Mouse (Mus musculus) hindbrain, embryonic 15.5 days (tissue): ENCODE data around the gene Tlr2. TPM values are rescaled to one million over a fixed set of nuclear protein-coding genes. Genes with fewer than 3 reads are reported as not detected.

Source experiments
- ATAC-seq: fragments of 200-750 bp; cut with Nextera tagmentation; 2 replicates; pipeline ENCODE4 v1.8.0; 2017; ENCODE audit warnings: low read depth, moderate number of reproducible peaks, moderate TSS enrichment; ENCODE audit not compliant: low FRiP score
- H3K27ac ChIP-seq: fragments of 300-500 bp; sonication (generic); replicated peaks from 2 replicates; pipeline ENCODE4 v1.5.1; 2015; ENCODE audit warnings: mild to moderate bottlenecking, inconsistent platforms
- H3K27me3 ChIP-seq: fragments of 300-500 bp; sonication (generic); 2 replicates; pipeline ENCODE4 v1.6.1; 2015; ENCODE audit warnings: control low read depth, inconsistent platforms
- H3K36me3 ChIP-seq: fragments of 300-500 bp; sonication (generic); 2 replicates; pipeline ENCODE4 v1.6.1; 2015; ENCODE audit warnings: control low read depth, inconsistent platforms
- H3K4me1 ChIP-seq: fragments of 300-500 bp; sonication (generic); replicated peaks from 2 replicates; pipeline ENCODE4 v1.6.1; 2015; ENCODE audit warnings: control low read depth, inconsistent platforms
- H3K4me2 ChIP-seq: fragments of 300-500 bp; sonication (generic); 2 replicates; pipeline ENCODE4 v1.6.1; 2015; ENCODE audit warnings: moderate library complexity, mild to moderate bottlenecking, inconsistent platforms
- H3K4me3 ChIP-seq: fragments of 300-500 bp; sonication (generic); 2 replicates; pipeline ENCODE4 v1.5.1; 2015; ENCODE audit warnings: mild to moderate bottlenecking, inconsistent platforms
- H3K9ac ChIP-seq: fragments of 300-500 bp; sonication (generic); 2 replicates; pipeline ENCODE4 v1.6.1; 2015; ENCODE audit warnings: inconsistent platforms
- H3K9me3 ChIP-seq: fragments of 300-500 bp; sonication (generic); 2 replicates; pipeline ENCODE4 v1.6.1; 2016; ENCODE audit warnings: control low read depth, inconsistent platforms
- WGBS: fragments of 180-500 bp; shearing (Covaris S2); methylation state at CpG from one replicate; pipeline ENCODE4 v1.1.7; 2015; 5-methylcytosine and 5-hydroxymethylcytosine counted together
- polyA plus RNA-seq: library from polyadenylated mRNA; unstranded; fragments of >200 nt; fragmentation: Nextera tagmentation; extraction: Ambion mirVana; gene quantifications from 2 replicates; pipeline ENCODE4 v1.2.1, GENCODE M21; 2015

Tlr2 gene
- polyA plus RNA-seq, 1 experiment from 2014 or later: 1.2 TPM

DNA sequence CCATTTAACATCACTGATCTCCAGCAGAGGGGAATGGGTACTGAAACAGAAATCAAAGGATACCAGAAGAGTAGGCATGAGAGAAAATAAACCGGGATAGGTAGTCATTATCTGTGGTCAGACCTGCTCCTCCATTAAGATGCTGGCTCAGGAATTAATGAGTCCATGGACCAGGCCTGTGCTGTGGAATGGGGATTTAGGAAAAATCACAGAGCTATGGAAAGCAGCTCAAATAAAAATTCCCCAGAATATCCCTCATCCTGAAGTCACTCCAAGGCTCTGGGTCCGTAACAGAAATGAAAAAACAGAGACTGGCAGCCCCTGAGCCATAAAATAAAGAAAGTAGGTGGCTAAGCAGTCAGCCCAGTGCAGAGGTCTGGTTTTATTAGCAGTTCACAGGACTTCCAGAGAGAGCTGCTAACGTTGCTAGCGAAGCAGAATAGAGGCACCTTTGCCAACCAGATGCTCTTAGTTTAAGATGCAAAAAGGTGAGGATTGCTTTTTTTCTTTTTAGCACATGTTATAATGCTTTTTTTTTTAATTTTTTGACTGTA lies 25.1 kb downstream of the Tlr2 start:
- H3K4me1 ChIP-seq: no peaks in the 10 kb centered on the region
- no peaks in the 10 kb centered on the region for H3K36me3 ChIP-seq
- no peak overlapping the region for H3K9ac ChIP-seq
- H3K9me3 ChIP-seq: no peaks in the 10 kb centered on the region
- H3K27ac ChIP-seq: no peak overlapping the region
- no peak for ATAC-seq
- 82% methylated on average over 4 of the region's 4 CpGs for WGBS
- no peak overlapping the region for H3K4me3 ChIP-seq
- no peaks in the 10 kb centered on the region for H3K27me3 ChIP-seq
- H3K4me2 ChIP-seq: no peak overlapping the region

DNA sequence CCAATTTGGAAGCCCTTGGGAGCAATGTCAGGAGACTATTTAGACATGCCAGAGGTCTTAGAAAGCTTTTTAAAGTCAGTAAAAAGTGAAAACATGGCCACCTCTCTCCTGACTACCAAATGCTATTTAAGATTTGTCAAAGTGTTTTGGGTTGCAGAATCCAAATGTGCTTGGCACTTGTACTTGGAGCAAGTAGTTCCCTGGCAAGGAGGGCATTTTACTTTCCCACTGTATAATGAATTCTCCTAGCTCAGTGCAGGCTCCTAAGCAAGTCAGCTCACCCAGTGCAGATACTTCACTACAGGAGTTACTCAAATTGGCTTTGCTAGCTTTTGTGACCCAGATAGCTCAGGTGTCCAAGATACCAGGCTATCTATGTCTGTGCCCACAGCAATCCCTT lies 28.7 kb downstream of the Tlr2 start:
- no peak overlapping the region for H3K9ac ChIP-seq
- no peaks in the 10 kb centered on the region for H3K36me3 ChIP-seq
- H3K9me3 ChIP-seq: no peaks in the 10 kb centered on the region
- H3K4me2 ChIP-seq: no peak overlapping the region
- ATAC-seq: no peak
- H3K27ac ChIP-seq: no peak overlapping the region
- H3K4me3 ChIP-seq: no peak overlapping the region
- H3K4me1 ChIP-seq: no peaks in the 10 kb centered on the region
- no peaks in the 10 kb centered on the region for H3K27me3 ChIP-seq

GRCm38 (mm10) chr3:83811987-83812386 lies 29.6 kb downstream of the Tlr2 start:
- no peaks in the 10 kb centered on the region for H3K9me3 ChIP-seq
- no peak for ATAC-seq
- H3K36me3 ChIP-seq: no peaks in the 10 kb centered on the region
- whole genome bisulfite sequencing: 80% methylated on average over 7 of the region's 7 CpGs
- no peak overlapping the region for H3K9ac ChIP-seq
- no peak overlapping the region for H3K4me2 ChIP-seq
- no peaks in the 10 kb centered on the region for H3K4me1 ChIP-seq
- no peak overlapping the region for H3K27ac ChIP-seq
- H3K27me3 ChIP-seq: no peaks in the 10 kb centered on the region
- H3K4me3 ChIP-seq: no peak overlapping the region

- Histone ChIP-seq H3K27me3 (no peaks in the 10 kb centered on the region), H3K9ac (no peak overlapping the region), H3K27ac (no peak overlapping the region), H3K4me2 (no peak overlapping the region), H3K4me1 (no peaks in the 10 kb centered on the region), H3K4me3 (no peak overlapping the region), H3K36me3 (no peaks in the 10 kb centered on the region), H3K9me3 (no peaks in the 10 kb centered on the region)
- no peak for ATAC-seq
- WGBS: 87% methylated on average over 12 of the region's 12 CpGs
Observed at GRCm38 (mm10) chr3:83808483-83808882, 33.1 kb downstream of the Tlr2 start.

DNA sequence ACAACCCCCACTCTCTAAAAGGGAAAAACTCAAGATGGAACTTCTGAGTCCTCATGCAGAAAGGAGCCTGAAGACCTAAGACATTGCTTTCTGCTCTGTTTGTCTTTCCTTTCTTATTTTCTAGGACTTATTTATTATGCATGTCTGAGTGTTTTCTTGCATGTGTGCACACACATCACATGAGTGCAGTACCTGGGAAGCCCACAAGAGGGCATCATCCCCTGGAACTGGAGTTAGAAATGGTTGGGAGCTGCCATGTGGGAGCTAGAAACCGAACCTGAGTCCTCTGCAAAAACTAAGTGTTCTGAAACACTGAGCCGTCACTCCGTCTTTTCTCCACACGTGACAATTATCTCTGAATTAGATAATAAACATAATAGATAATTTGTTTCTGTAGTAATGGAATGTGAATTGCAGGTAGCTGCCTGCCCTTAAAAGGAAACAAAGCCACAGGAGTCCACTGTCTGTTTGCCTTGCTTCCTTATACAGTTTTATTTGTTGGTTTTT lies 39.9 kb downstream of the Tlr2 start:
- H3K4me2 ChIP-seq: no peak overlapping the region
- no peak overlapping the region for H3K4me3 ChIP-seq
- H3K27me3 ChIP-seq: no peaks in the 10 kb centered on the region
- no peaks in the 10 kb centered on the region for H3K9me3 ChIP-seq
- H3K27ac ChIP-seq: no peak overlapping the region
- no peaks in the 10 kb centered on the region for H3K36me3 ChIP-seq
- no peaks in the 10 kb centered on the region for H3K4me1 ChIP-seq
- WGBS: 94% methylated on average over 4 of the region's 4 CpGs
- ATAC-seq: no peak
- no peak overlapping the region for H3K9ac ChIP-seq

- no peak overlapping the region for H3K4me2 ChIP-seq
- no peak overlapping the region for H3K9ac ChIP-seq
- H3K4me1 ChIP-seq: no peaks in the 10 kb centered on the region
- no peak for ATAC-seq
- WGBS: 93% methylated on average over 7 of the region's 7 CpGs
- no peaks in the 10 kb centered on the region for H3K9me3 ChIP-seq
- no peak overlapping the region for H3K4me3 ChIP-seq
- H3K27ac ChIP-seq: no peak overlapping the region
- no peaks in the 10 kb centered on the region for H3K36me3 ChIP-seq
- no peaks in the 10 kb centered on the region for H3K27me3 ChIP-seq
Observed at GRCm38 (mm10) chr3:83799486-83799885, 42.1 kb downstream of the Tlr2 start.

DNA sequence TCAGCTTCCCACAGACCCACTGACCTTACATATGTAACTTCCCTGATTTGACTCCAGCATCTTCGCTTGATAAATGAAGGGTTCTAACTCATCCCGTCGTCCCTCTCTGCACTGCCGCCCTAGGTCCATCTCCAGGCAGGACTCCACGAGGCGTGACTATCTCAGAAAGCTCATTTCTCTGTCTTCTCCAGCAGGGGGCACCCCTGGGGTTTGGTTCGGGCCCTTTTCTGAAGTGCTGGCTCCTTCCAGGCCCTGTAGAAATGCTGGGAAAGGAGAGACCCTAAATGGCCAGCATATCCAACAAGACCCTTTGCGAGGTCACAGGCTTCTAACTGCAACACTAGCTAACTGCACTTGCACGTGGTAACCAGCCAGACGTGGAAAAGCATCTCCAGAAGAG lies 43.7 kb downstream of the Tlr2 start:
- no peaks in the 10 kb centered on the region for H3K36me3 ChIP-seq
- H3K4me3 ChIP-seq: no peak overlapping the region
- H3K9me3 ChIP-seq: no peaks in the 10 kb centered on the region
- WGBS: 7% methylated on average over 10 of the region's 10 CpGs
- ATAC-seq: 0 out of 2 replicates have a peak, but pooled peaks have one; percentile 30
- H3K4me1 ChIP-seq: no peaks in the 10 kb centered on the region
- no peak overlapping the region for H3K27ac ChIP-seq
- H3K27me3 ChIP-seq: no peaks in the 10 kb centered on the region
- H3K4me2 ChIP-seq: no peak overlapping the region
- H3K9ac ChIP-seq: no peak overlapping the region

DNA sequence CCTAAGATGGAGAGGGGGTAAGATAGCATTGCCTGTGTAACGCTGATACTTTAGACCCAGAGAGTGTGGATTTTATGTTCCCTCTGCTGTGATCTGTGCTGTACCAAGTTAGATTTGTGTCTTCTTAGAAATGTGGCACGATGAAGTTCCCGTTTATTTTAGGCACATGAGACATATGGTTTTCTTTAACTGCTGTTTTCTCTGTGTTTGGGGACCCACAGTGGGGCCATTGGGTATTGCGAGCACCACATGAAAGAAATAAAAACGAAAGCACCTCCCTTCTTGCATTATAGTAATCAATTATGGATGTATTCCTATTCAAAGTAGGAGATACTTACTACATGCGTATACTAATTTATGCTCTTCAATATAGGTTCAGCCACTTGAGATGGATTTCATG lies 44.5 kb downstream of the Tlr2 start:
- no peaks in the 10 kb centered on the region for H3K36me3 ChIP-seq
- no peak overlapping the region for H3K4me3 ChIP-seq
- no peaks in the 10 kb centered on the region for H3K9me3 ChIP-seq
- 69% methylated on average over 6 of the region's 6 CpGs for WGBS
- no peaks in the 10 kb centered on the region for H3K4me1 ChIP-seq
- H3K27me3 ChIP-seq: no peaks in the 10 kb centered on the region
- no peak overlapping the region for H3K27ac ChIP-seq
- no peak for ATAC-seq
- H3K9ac ChIP-seq: no peak overlapping the region
- H3K4me2 ChIP-seq: no peak overlapping the region

DNA sequence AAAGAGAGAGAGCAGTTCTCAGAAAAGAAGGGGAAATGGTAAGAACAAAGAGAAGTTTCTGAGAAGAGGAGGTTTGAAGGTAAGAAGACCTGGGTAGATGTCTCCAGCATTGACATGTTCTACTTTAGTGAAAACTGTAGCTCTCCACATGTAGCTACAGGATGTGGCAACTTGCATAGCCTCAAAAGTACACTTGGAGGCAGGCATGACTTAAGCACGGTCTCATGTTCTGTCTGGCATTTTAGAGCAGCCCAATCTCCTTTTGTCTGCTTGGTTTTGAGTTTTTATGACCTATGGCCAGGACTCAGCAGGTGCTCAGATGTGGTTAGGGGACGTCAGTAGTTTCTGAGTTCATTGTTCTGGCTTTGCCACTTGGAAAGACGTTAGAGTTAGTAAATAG lies 50.1 kb downstream of the Tlr2 start:
- H3K9me3 ChIP-seq: no peaks in the 10 kb centered on the region
- H3K4me2 ChIP-seq: no peak overlapping the region
- H3K36me3 ChIP-seq: no peaks in the 10 kb centered on the region
- WGBS: 56% methylated on average over 3 of the region's 3 CpGs
- ATAC-seq: no peak
- H3K4me3 ChIP-seq: no peak overlapping the region
- H3K4me1 ChIP-seq: peaks cover 12% of the 10 kb centered on the region
- H3K27me3 ChIP-seq: no peaks in the 10 kb centered on the region
- H3K9ac ChIP-seq: no peak overlapping the region
- H3K27ac ChIP-seq: no peak overlapping the region

GRCm38 (mm10) chr3:83789651-83790451 lies 51.7 kb downstream of the Tlr2 start:
- 2% methylated on average over 44 of the region's 44 CpGs for WGBS
- peak overlapping the region; percentile 95 for H3K4me2 ChIP-seq
- peak overlapping the region; percentile 44; the same call in 1 of the 2 replicates for H3K27ac ChIP-seq
- H3K4me1 ChIP-seq: peaks cover 12% of the 10 kb centered on the region
- H3K27me3 ChIP-seq: no peaks in the 10 kb centered on the region
- H3K9ac ChIP-seq: peak overlapping the region; percentile 79
- H3K36me3 ChIP-seq: no peaks in the 10 kb centered on the region
- peak overlapping the region; percentile 85 for H3K4me3 ChIP-seq
- no peaks in the 10 kb centered on the region for H3K9me3 ChIP-seq
- ATAC-seq: peak; percentile 81

GRCm38 (mm10) chr3:83787776-83788305 lies 53.7 kb downstream of the Tlr2 start:
- H3K27me3 ChIP-seq: no peaks in the 10 kb centered on the region
- H3K9me3 ChIP-seq: no peaks in the 10 kb centered on the region
- no peak overlapping the region for H3K27ac ChIP-seq
- no peak for ATAC-seq
- H3K36me3 ChIP-seq: no peaks in the 10 kb centered on the region
- peaks cover 14% of the 10 kb centered on the region for H3K4me1 ChIP-seq
- H3K4me2 ChIP-seq: no peak overlapping the region
- WGBS: 88% methylated on average over 7 of the region's 7 CpGs
- H3K4me3 ChIP-seq: no peak overlapping the region
- H3K9ac ChIP-seq: no peak overlapping the region

DNA sequence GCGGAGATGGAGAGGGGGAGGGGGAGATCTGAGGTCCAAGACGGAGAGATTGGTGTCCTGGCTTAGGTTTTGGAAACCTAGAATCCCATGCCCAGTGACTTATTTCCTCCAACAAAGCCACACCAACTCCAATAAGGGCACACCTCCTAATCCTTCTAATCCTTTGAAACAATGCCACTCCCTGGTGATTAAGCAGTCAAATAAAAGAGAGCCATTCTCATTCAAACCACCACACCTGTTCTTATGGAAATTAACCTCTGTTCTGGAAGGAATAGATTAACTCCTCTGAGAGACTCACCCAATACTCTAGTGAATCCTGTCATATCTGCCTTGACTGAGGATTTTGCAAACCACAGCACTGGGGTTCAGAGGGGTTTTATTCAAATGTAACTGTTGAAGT lies 54.5 kb downstream of the Tlr2 start:
- Histone ChIP-seq H3K4me3 (no peak overlapping the region), H3K27me3 (no peaks in the 10 kb centered on the region), H3K4me2 (no peak overlapping the region), H3K4me1 (peaks cover 14% of the 10 kb centered on the region), H3K27ac (no peak overlapping the region), H3K9ac (no peak overlapping the region), H3K36me3 (no peaks in the 10 kb centered on the region), H3K9me3 (no peaks in the 10 kb centered on the region)
- 92% methylated on average over 2 of the region's 2 CpGs for WGBS
- ATAC-seq: no peak
